Mouse (Mus musculus) megakaryocyte, embryonic 14.5 days (primary cell): ENCODE measurements around the gene Fbxo48.
A peak's percentile ranks its signal among the peaks of the same experiment; 100 is the strongest.

Source experiments
- FLI1 ChIP-seq: IDR thresholded peaks from 2 replicates; pipeline ENCODE4 v1.6.1; 2012; ENCODE audit warnings: low read length, inconsistent platforms, mixed read lengths
- GATA1 ChIP-seq: IDR thresholded peaks from 3 replicates; pipeline ENCODE4 v1.6.1; 2012; ENCODE audit warnings: mixed read lengths, low read length, inconsistent platforms, borderline replicate concordance

DNA sequence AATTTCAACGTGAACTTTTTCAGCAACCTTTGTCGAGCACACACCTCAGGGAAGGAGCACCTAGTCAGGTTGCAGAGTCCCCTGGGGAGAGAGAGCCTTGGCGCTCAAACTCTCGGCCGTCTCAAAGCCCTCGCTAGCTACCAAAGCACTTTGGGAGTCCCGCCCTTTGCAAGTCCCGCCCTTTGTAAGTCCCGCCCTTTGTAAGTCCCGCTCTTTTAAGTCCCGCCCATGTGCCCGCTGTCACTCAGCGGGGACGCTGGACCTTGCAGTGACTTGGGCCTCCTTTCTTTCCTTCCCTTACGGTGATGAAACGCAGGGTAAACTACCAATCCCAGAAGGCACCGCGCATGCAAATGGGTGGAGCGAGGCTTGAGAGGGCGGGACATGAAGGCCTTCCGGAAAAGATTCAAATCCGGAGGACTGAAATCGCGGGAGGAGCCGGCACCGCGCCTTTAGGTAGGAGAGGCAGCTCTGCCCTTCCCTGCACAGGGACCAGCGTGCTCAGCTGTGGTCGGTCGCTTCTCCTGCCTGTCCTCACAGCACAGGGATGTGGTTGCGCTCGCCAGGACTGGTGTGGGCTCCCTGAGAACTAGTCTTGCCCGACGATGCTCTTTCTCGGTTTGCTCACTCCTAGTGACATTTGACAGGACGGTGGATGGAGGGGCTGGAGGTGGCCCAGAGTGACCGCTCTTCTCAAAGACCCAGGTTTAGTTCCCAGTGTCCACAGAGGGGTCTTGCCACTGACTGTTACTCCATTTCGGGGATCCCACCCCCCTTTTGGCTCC is at the start of gene Fbxo48:
- no peak for TF ChIP-seq GATA1
- peak; percentile 68; the same call in 1 of the 2 replicates for TF ChIP-seq FLI1
